Mouse (Mus musculus) cerebellum, adult 2 months (tissue): ENCODE measurements around the gene Sec1.

ENCODE experiments used
- CTCF ChIP-seq: fragments of 200-500 bp; IDR thresholded peaks from 2 replicates; pipeline ENCODE4 v1.5.1; 2011; ENCODE audit warnings: low read depth, mild to moderate bottlenecking, control low read depth, low read length, moderate library complexity, borderline replicate concordance; ENCODE audit not compliant: insufficient read depth
- POLR2A ChIP-seq: fragments of 200-500 bp; IDR thresholded peaks from 2 replicates; pipeline ENCODE4 v1.6.1; 2011; ENCODE audit warnings: low read length, control low read depth, borderline replicate concordance; ENCODE audit not compliant: insufficient read depth

GRCm38 (mm10) chr7:45711316-45712021 is 17.3 kb upstream of the Sec1 start:
- no peak for TF ChIP-seq CTCF
- TF ChIP-seq POLR2A: no peak; the same call in 1 of the 2 replicates
